Mouse (Mus musculus): ENCODE results near the gene Ostn.

DNA sequence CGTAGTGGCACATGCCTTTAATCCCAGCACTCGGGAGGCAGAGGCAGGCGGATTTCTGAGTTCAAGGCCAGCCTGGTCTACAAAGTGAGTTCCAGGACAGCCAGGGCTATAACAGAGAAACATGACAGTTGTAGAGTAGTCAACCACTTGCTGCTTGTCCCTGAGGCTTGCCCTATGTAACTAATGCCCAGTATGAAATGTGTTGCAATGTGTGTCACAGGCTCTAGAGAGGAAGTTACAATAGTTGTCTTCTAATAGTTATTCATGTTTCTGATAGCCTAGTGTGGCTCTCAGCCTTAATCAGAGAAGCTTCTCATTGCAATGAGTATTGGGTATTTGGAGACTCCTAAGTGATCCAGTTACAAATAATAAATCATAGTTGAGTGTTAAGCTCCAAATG lies 10.8 kb upstream of the Ostn start:
- TF ChIP-seq POLR2A (IDR thresholded peaks at IDR 0.05; ENCODE audit: borderline replicate concordance, extremely low read depth, insufficient read depth, insufficient read length, poor library complexity, severe bottlenecking) (no peak), CTCF (IDR thresholded peaks at IDR 0.05; ENCODE audit: borderline replicate concordance, extremely low read depth, insufficient read depth, insufficient read length) (no peak)

Data from brain, embryonic 14.5 days (tissue).